Mouse (Mus musculus) myocyte (in vitro differentiated cells): ENCODE measurements at regions not wholly inside any gene's neighbourhood (a gene's known extent, or its start where the extent isn't known, plus 50 kb on each side); places are given as distances from the start of the nearest gene placed in this dataset.

Experiments
- CEBPB ChIP-seq: IDR thresholded peaks from 2 replicates; pipeline ENCODE4 v1.6.1; 2011; ENCODE audit warnings: mild to moderate bottlenecking, moderate library complexity; ENCODE audit not compliant: poor library complexity, insufficient read depth, severe bottlenecking
- E2F4 ChIP-seq: IDR thresholded peaks from one replicate; pipeline ENCODE4 v1.6.1; 2011; ENCODE audit warnings: mild to moderate bottlenecking, control low read depth, moderate library complexity; ENCODE audit not compliant: insufficient read depth
- MAX ChIP-seq: IDR thresholded peaks from one replicate; pipeline ENCODE4 v1.6.1; 2011; ENCODE audit warnings: low read depth, mild to moderate bottlenecking, control low read depth
- MYOG ChIP-seq, 3 experiments: IDR thresholded peaks; one replicate each; pipeline ENCODE4 v1.6.1; 2011; ENCODE audit warnings: control low read depth in 2 of 3, low read depth in 2 of 3, mild to moderate bottlenecking in 2 of 3; ENCODE audit not compliant: insufficient read length in 2 of 3, control insufficient read depth in 1 of 3, insufficient read depth in 1 of 3
- POLR2A ChIP-seq: IDR thresholded peaks from one replicate; pipeline ENCODE4 v1.6.1; 2011; ENCODE audit warnings: low read depth, mild to moderate bottlenecking, control low read depth, moderate library complexity; ENCODE audit not compliant: insufficient read length
- POLR2AphosphoS2 ChIP-seq: IDR thresholded peaks from one replicate; pipeline ENCODE4 v1.6.1; 2011; ENCODE audit warnings: low read depth, control low read depth; ENCODE audit not compliant: insufficient read length
- SRF ChIP-seq: IDR thresholded peaks from one replicate; pipeline ENCODE4 v1.6.1; 2011; ENCODE audit warnings: low read depth; ENCODE audit not compliant: control insufficient read depth, insufficient read length
- TCF12 ChIP-seq: IDR thresholded peaks from one replicate; pipeline ENCODE4 v1.6.1; 2011; ENCODE audit warnings: mild to moderate bottlenecking, control low read depth; ENCODE audit not compliant: poor library complexity, insufficient read depth, severe bottlenecking
- USF1 ChIP-seq: IDR thresholded peaks from one replicate; pipeline ENCODE4 v1.6.1; 2011; ENCODE audit warnings: low read depth, mild to moderate bottlenecking, control low read depth, moderate library complexity

GRCm38 (mm10) chr3:128565386-128565785, 634.3 kb upstream of the Pitx2 start:
- TF ChIP-seq CEBPB, result no peak
- TF ChIP-seq E2F4, result no peak
- TF ChIP-seq POLR2A, result no peak
- no peak for TF ChIP-seq TCF12
- no peak for TF ChIP-seq POLR2AphosphoS2
- no peak for TF ChIP-seq MYOG (IDR thresholded peaks at IDR 0.05; ENCODE audit: control insufficient read depth in 1 of 3, insufficient read depth in 1 of 3, insufficient read length in 2 of 3, low read depth in 2 of 3)
- TF ChIP-seq USF1, result no peak
- TF ChIP-seq MAX, result no peak
- no peak for TF ChIP-seq SRF
